8 mouse cellular contexts compared by ENCODE assay signal in the genomic region with DNA sequence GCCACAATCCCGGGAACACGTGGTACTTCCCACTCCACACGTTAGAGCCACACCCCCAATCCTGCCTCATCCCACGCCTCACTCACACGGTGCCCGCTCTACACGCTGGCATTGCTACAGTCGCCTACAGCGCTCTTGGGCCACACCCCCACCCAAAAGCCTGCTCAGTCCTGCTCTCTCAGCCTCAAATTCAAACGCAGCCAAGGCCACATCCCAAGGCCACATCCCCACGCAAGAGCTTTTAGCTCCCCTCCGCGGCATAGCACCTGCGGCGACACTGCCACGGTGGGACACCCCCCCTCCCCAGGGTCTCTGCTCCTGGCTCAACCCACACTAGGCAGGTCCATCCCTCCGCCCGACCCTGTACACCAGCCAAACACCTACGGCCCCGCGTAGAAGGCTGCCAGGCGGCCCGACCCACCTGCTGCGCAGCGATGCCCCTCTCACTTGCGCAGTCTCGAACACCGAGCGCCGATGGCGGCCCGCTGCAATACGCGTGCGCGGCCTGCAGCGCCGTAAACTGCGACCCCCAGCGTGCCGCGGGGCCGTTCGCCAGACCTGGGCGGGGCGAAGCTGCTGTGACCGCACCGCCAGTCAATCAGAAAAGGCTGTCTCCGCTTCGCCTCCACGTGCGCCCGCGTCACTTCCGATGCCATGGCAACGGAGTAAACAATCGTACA. TPM values are rescaled to one million over a fixed set of nuclear protein-coding genes. Genes with fewer than 3 reads are reported as not detected.
A peak's percentile ranks its signal among the peaks of the same experiment; 100 is the strongest.
DNase-seq lines count a peak whose midpoint lies in the region; ATAC-seq and TF ChIP-seq lines count a peak whose summit lies in the region.

No protein-coding gene starts in this region.

- peak overlapping the region; percentile 85 for H3K9ac ChIP-seq in ES-E14 (ENCODE audit: insufficient read depth, low read depth, low read length, poor library complexity, severe bottlenecking)
- H3K9ac ChIP-seq in lung, postnatal 0 days (replicated peaks; ENCODE audit: low read depth), result peak overlapping the region; percentile 34

- H3K36me3 ChIP-seq in ES-E14 (ENCODE audit: control insufficient read depth, insufficient read depth, low read length, poor library complexity, severe bottlenecking), result no peaks in the 10 kb centered on the region; the same call in 1 of the 2 replicates
- peaks cover 2% of the 10 kb centered on the region for H3K36me3 ChIP-seq in hindbrain, embryonic 10.5 days
- H3K36me3 ChIP-seq in lung, postnatal 0 days (ENCODE audit: insufficient read depth, low read length), result no peaks in the 10 kb centered on the region

- TF ChIP-seq POLR2A in cerebellum, adult 2 months (IDR thresholded peaks at IDR 0.05; ENCODE audit: borderline replicate concordance, insufficient read depth, low read length), result no peak

- no peaks in the 10 kb centered on the region for H3K9me3 ChIP-seq in ES-E14 (ENCODE audit: control insufficient read depth, insufficient read depth, low read depth, low read length)
- H3K9me3 ChIP-seq in hindbrain, embryonic 10.5 days, result peaks cover 5% of the 10 kb centered on the region; the same call in 1 of the 2 replicates
- H3K9me3 ChIP-seq in lung, postnatal 0 days (ENCODE audit: low read length), result no peaks in the 10 kb centered on the region

- no peaks in the 10 kb centered on the region for H3K27me3 ChIP-seq in cerebellum, adult 2 months (ENCODE audit: control insufficient read depth, insufficient read depth, low read length)
- no peaks in the 10 kb centered on the region for H3K27me3 ChIP-seq in hindbrain, embryonic 10.5 days (ENCODE audit: insufficient read depth, poor library complexity, severe bottlenecking)
- no peaks in the 10 kb centered on the region for H3K27me3 ChIP-seq in lung, postnatal 0 days (replicated peaks; ENCODE audit: insufficient read depth, low read length)

- peak overlapping the region; percentile 80 to 81 for H3K4me3 ChIP-seq in ES-E14 (ENCODE audit: insufficient read depth in 1 of 2, low read depth in 1 of 2, low read length in 2 of 2, poor library complexity in 1 of 2, severe bottlenecking in 1 of 2)
- H3K4me3 ChIP-seq in cerebellum, adult 2 months (replicated peaks; ENCODE audit: insufficient read depth, low read depth, low read length), result peak overlapping the region; percentile 73
- peak overlapping the region; percentile 70 for H3K4me3 ChIP-seq in hindbrain, embryonic 10.5 days
- peak overlapping the region; percentile 58 for H3K4me3 ChIP-seq in lung, postnatal 0 days (ENCODE audit: low read depth, low read length)

- peak; percentile 78 for DNase-seq in ES-E14 (ENCODE audit: low read depth, low spot score)
- peak; percentile 83 to 85 for DNase-seq in cerebellum, adult 2 months
- DNase-seq in hindbrain, embryonic 10.5 days (ENCODE audit: low spot score), result peak; percentile 90
- DNase-seq in layer of hippocampus, postnatal 14 days (ENCODE audit: low spot score in 2 of 2), result peak; percentile 87 to 91
- DNase-seq in lung, postnatal 0 days (ENCODE audit: low spot score), result peak; percentile 84
- peak; percentile 73 for DNase-seq in ovary, postnatal 14 days (ENCODE audit: low spot score)
- peak; percentile 87 for DNase-seq in thymus, postnatal 0 days (ENCODE audit: low spot score)

- no peak for TF ChIP-seq CTCF in cerebellum, adult 2 months (IDR thresholded peaks at IDR 0.05; ENCODE audit: borderline replicate concordance, insufficient read depth, low read depth, low read length)
- no peak for TF ChIP-seq CTCF in lung, postnatal 0 days (IDR thresholded peaks at IDR 0.05)

- peaks cover 0 to 7% of the 10 kb centered on the region in 2 experiments; a peak in 1 of 4 replicates for H3K4me1 ChIP-seq in ES-E14 (ENCODE audit: control insufficient read depth in 2 of 2, insufficient read depth in 2 of 2, low read length in 2 of 2, poor library complexity in 1 of 2)
- peaks cover 10% of the 10 kb centered on the region for H3K4me1 ChIP-seq in cerebellum, adult 2 months (ENCODE audit: control insufficient read depth, insufficient read depth, low read length)
- H3K4me1 ChIP-seq in hindbrain, embryonic 10.5 days (replicated peaks), result peaks cover 15% of the 10 kb centered on the region
- peaks cover 4% of the 10 kb centered on the region; the same call in 1 of the 2 replicates for H3K4me1 ChIP-seq in lung, postnatal 0 days (ENCODE audit: insufficient read depth, low read depth, low read length)

- WGBS in cerebellum, adult 2 months, result 1% methylated on average over 57 of the region's 57 CpGs
- WGBS in hindbrain, embryonic 10.5 days, result under 1% methylated on average over 57 of the region's 57 CpGs
- 2% methylated on average over 56 of the region's 57 CpGs for WGBS in lung, postnatal 0 days

- in situ Hi-C loops in ES-E14 (cut with MboI; ENCODE audit: low sequenced_read_pairs in 2 of 2, unreplicated experiment in 2 of 2), result no loop called here

- no peak overlapping the region for H3K27ac ChIP-seq in ES-E14 (ENCODE audit: insufficient read depth, low read depth, low read length, poor library complexity, severe bottlenecking)
- H3K27ac ChIP-seq in cerebellum, adult 2 months (ENCODE audit: insufficient read depth, low read length), result 0 out of 2 replicates have a peak overlapping the region, but pooled peaks have one; percentile 20
- peak overlapping the region; percentile 82 for H3K27ac ChIP-seq in hindbrain, embryonic 10.5 days
- H3K27ac ChIP-seq in lung, postnatal 0 days (ENCODE audit: low read length), result no peak overlapping the region

- no peak for TF ChIP-seq EP300 in lung, postnatal 0 days (IDR thresholded peaks at IDR 0.05)

- ATAC-seq in frontal cortex, adult (ENCODE audit: low TSS enrichment), result peak; percentile 92
- peak; percentile 95 for ATAC-seq in lung, postnatal 0 days

- peak overlapping the region; percentile 98 for H3K4me2 ChIP-seq in lung, postnatal 0 days (replicated peaks; ENCODE audit: low read depth, low read length)

TF ChIP-seq in ES-E14, 5 proteins besides CTCF, POLR2A, EP300 and RAD21:
- TF ChIP-seq HCFC1 (IDR thresholded peaks at IDR 0.05; ENCODE audit: borderline replicate concordance, insufficient read depth, low read length) (0 out of 2 replicates have a peak, but pooled peaks have one; percentile 50), CHD2 (IDR thresholded peaks at IDR 0.05; ENCODE audit: low read depth, low read length) (no peak)

RNA-seq across cellular contexts. Expression of a gene that starts 23.1 kb away (rescaled TPM):
- total RNA-seq in ES-E14 (2012; rRNA removed), result 13.3 and 19.2 TPM in 2 replicates
- polyA plus RNA-seq in cerebellum, adult 2 months (2012; rRNA removed), result 10.8 and 11.2 TPM in 2 replicates
- 10.8 and 12.0 TPM in 2 replicates for polyA plus RNA-seq in hindbrain, embryonic 10.5 days (2016; fragmentation: Nextera tagmentation; extraction: Ambion mirVana)
- 10 to 100 TPM; 16.8 to 21.9 TPM for total RNA-seq in layer of hippocampus, postnatal 14 days (2021)
- polyA plus RNA-seq in lung, postnatal 0 days (2015; fragmentation: Nextera tagmentation; extraction: Ambion mirVana), result 1.3 and 2.0 TPM in 2 replicates
- 1.2 and 1.5 TPM in 2 replicates for polyA plus RNA-seq in thymus, postnatal 0 days (2015; fragmentation: Nextera tagmentation; extraction: Ambion mirVana)

RNA-seq across cellular contexts. Expression of a gene that starts 38.4 kb away (rescaled TPM):
- 10.3 and 13.6 TPM in 2 replicates for total RNA-seq in ES-E14 (2012; rRNA removed)
- 16.3 and 16.7 TPM in 2 replicates for polyA plus RNA-seq in cerebellum, adult 2 months (2012; rRNA removed)
- 14.1 and 15.8 TPM in 2 replicates for polyA plus RNA-seq in hindbrain, embryonic 10.5 days (2016; fragmentation: Nextera tagmentation; extraction: Ambion mirVana)
- 10 to 100 TPM; 19.5 to 20.2 TPM for total RNA-seq in layer of hippocampus, postnatal 14 days (2021)
- 7.2 and 8.5 TPM in 2 replicates for polyA plus RNA-seq in lung, postnatal 0 days (2015; fragmentation: Nextera tagmentation; extraction: Ambion mirVana)
- polyA plus RNA-seq in thymus, postnatal 0 days (2015; fragmentation: Nextera tagmentation; extraction: Ambion mirVana), result 11.0 and 17.6 TPM in 2 replicates

RNA-seq across cellular contexts. Expression of a gene that starts 45.5 kb away (rescaled TPM):
- total RNA-seq in ES-E14 (2012; rRNA removed), result not detected in 2 replicates
- polyA plus RNA-seq in cerebellum, adult 2 months (2012; rRNA removed), result 0.02 TPM in 2 replicates
- polyA plus RNA-seq in hindbrain, embryonic 10.5 days (2016; fragmentation: Nextera tagmentation; extraction: Ambion mirVana), result not detected in 2 replicates
- not detected for total RNA-seq in layer of hippocampus, postnatal 14 days (2021)
- not detected in 2 replicates for polyA plus RNA-seq in lung, postnatal 0 days (2015; fragmentation: Nextera tagmentation; extraction: Ambion mirVana)
- not detected in 2 replicates for polyA plus RNA-seq in thymus, postnatal 0 days (2015; fragmentation: Nextera tagmentation; extraction: Ambion mirVana)

RNA-seq across cellular contexts. Expression of a gene that starts 54.3 kb away (rescaled TPM):
- total RNA-seq in ES-E14 (2012; rRNA removed), result 53.9 and 65.9 TPM in 2 replicates
- 12.6 and 13.5 TPM in 2 replicates for polyA plus RNA-seq in cerebellum, adult 2 months (2012; rRNA removed)
- 26.7 and 26.9 TPM in 2 replicates for polyA plus RNA-seq in hindbrain, embryonic 10.5 days (2016; fragmentation: Nextera tagmentation; extraction: Ambion mirVana)
- 10 to 100 TPM; 16.1 to 16.8 TPM for total RNA-seq in layer of hippocampus, postnatal 14 days (2021)
- 26.4 and 28.3 TPM in 2 replicates for polyA plus RNA-seq in lung, postnatal 0 days (2015; fragmentation: Nextera tagmentation; extraction: Ambion mirVana)
- 34.5 and 36.7 TPM in 2 replicates for polyA plus RNA-seq in thymus, postnatal 0 days (2015; fragmentation: Nextera tagmentation; extraction: Ambion mirVana)

Comparison
In these comparisons a context has a peak if more than half of its experiments do, and no peak if none do; other contexts are left out.
1. H3K27ac ChIP-seq: peak in cerebellum, adult 2 months (single experiment) and hindbrain, embryonic 10.5 days (single experiment); none in ES-E14 (single experiment) and lung, postnatal 0 days (single experiment).
2. Peak in every context shown above with its lines, with median percentiles within 50 percentile points of each other: DNase-seq and H3K4me3 ChIP-seq.